Mouse (Mus musculus) midbrain, postnatal 0 days (tissue): ENCODE results near the gene Aatk. TPM values are rescaled to one million over a fixed set of nuclear protein-coding genes. Genes with fewer than 3 reads are reported as not detected.

Source experiments
- ATAC-seq: fragments of 200-750 bp; cut with Nextera tagmentation; 2 replicates; pipeline ENCODE4 v1.8.0; 2017; ENCODE audit warnings: moderate number of reproducible peaks, mild to moderate bottlenecking, moderate TSS enrichment, moderate library complexity; ENCODE audit not compliant: low FRiP score
- DNase-seq: peaks from one replicate; pipeline ENCODE4 v3.0.0-alpha.2; 2015; ENCODE audit warnings: low spot score
- H3K27ac ChIP-seq: fragments of 300-500 bp; sonication (generic); 2 replicates; pipeline ENCODE4 v1.5.1; 2014; ENCODE audit warnings: low read depth, mild to moderate bottlenecking, low read length, mixed read lengths
- H3K27me3 ChIP-seq: fragments of 300-500 bp; sonication (generic); 2 replicates; pipeline ENCODE4 v1.6.1; 2014; ENCODE audit warnings: low read length, control low read depth, mixed read lengths; ENCODE audit not compliant: insufficient read depth
- H3K36me3 ChIP-seq: fragments of 300-500 bp; sonication (generic); 2 replicates; pipeline ENCODE4 v1.6.1; 2014; ENCODE audit warnings: low read length, control low read depth, mixed read lengths; ENCODE audit not compliant: insufficient read depth
- H3K4me1 ChIP-seq: fragments of 300-500 bp; sonication (generic); 2 replicates; pipeline ENCODE4 v1.6.1; 2014; ENCODE audit warnings: mild to moderate bottlenecking, control low read depth, antibody characterized with exemption, low read length, mixed read lengths; ENCODE audit not compliant: insufficient read depth
- H3K4me2 ChIP-seq: fragments of 300-500 bp; sonication (generic); 2 replicates; pipeline ENCODE4 v1.6.1; 2014; ENCODE audit warnings: low read depth, mild to moderate bottlenecking, low read length, mixed read lengths; ENCODE audit not compliant: poor library complexity, severe bottlenecking
- H3K4me3 ChIP-seq: fragments of 300-500 bp; sonication (generic); 2 replicates; pipeline ENCODE4 v1.5.1; 2014; ENCODE audit warnings: low read depth, mild to moderate bottlenecking, low read length, moderate library complexity
- H3K9ac ChIP-seq: fragments of 300-500 bp; sonication (generic); replicated peaks from 2 replicates; pipeline ENCODE4 v1.6.1; 2014; ENCODE audit warnings: mild to moderate bottlenecking, low read length, moderate library complexity, mixed read lengths; ENCODE audit not compliant: poor library complexity, severe bottlenecking
- H3K9me3 ChIP-seq: fragments of 300-500 bp; sonication (generic); 2 replicates; pipeline ENCODE4 v1.6.1; 2016; ENCODE audit warnings: low read length, control low read depth
- CTCF ChIP-seq: IDR thresholded peaks from 2 replicates; pipeline ENCODE4 v1.5.1; 2016; ENCODE audit warnings: antibody characterized with exemption, mild to moderate bottlenecking
- WGBS: fragments of 180-500 bp; shearing (Covaris S2); extraction: QIAGEN DNeasy Blood & Tissue Kit; methylation state at CpG from one replicate; pipeline ENCODE4 v1.1.7; 2014; 5-methylcytosine and 5-hydroxymethylcytosine counted together
- polyA plus RNA-seq: library from polyadenylated mRNA; unstranded; fragments of >200 nt; fragmentation: Nextera tagmentation; extraction: Ambion mirVana; gene quantifications from 2 replicates; pipeline ENCODE4 v1.2.1, GENCODE M21; 2015
- total RNA-seq: library from RNA; depleted of rRNA; stranded (reverse); fragments of >200 nt; gene quantifications from 2 replicates; pipeline ENCODE4 v1.2.3, GENCODE M21; 2014

The Aatk gene
- total and polyA plus RNA-seq, 2 experiments from 2014 or later: 46.9 to 178 TPM

GRCm38 (mm10) chr11:119975739-119976501 is 71.0 kb downstream of the Aatk start:
- H3K4me1 ChIP-seq: no peaks in the 10 kb centered on the region
- ATAC-seq (no peak), DNase-seq (no peak)
- H3K27ac ChIP-seq: no peak overlapping the region
- no peaks in the 10 kb centered on the region for H3K27me3 ChIP-seq
- H3K36me3 ChIP-seq: no peaks in the 10 kb centered on the region
- no peak overlapping the region for H3K4me2 ChIP-seq
- 90% methylated on average over 8 of the region's 8 CpGs for WGBS
- no peaks in the 10 kb centered on the region for H3K9me3 ChIP-seq
- H3K4me3 ChIP-seq: no peak overlapping the region
- H3K9ac ChIP-seq: no peak overlapping the region
- no peak for TF ChIP-seq CTCF

DNA sequence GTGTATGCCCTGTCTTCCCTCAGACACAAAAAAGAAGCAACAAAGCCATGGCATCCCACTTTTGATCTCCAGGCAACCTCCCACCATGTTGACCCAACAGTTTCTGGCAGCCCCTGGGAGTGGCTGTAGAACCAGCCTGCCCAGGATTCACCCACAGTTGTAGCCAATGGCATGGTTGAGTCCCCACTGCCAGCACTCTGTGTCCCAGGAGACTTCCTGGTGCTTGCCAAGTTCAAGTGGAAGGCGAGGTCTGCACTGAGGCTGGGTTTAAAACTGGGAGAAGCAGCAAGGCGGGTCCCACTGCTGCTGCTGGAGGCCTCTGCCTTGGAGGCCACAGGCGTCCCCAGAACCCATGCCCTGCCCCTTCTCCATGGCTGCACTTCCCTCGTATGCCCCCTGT is 73.2 kb downstream of the Aatk start:
- peak; percentile 27 for DNase-seq
- TF ChIP-seq CTCF: no peak
- Histone ChIP-seq H3K9ac (no peak overlapping the region), H3K27me3 (no peaks in the 10 kb centered on the region), H3K27ac (no peak overlapping the region), H3K4me1 (peaks cover 14% of the 10 kb centered on the region), H3K4me3 (no peak overlapping the region), H3K9me3 (no peaks in the 10 kb centered on the region), H3K4me2 (no peak overlapping the region), H3K36me3 (no peaks in the 10 kb centered on the region)
- 76% methylated on average over 4 of the region's 4 CpGs for WGBS
- ATAC-seq: no peak

GRCm38 (mm10) chr11:119970021-119970851 is 76.7 kb downstream of the Aatk start:
- H3K27ac ChIP-seq: peak overlapping the region; percentile 62
- H3K36me3 ChIP-seq: no peaks in the 10 kb centered on the region
- H3K4me2 ChIP-seq: no peak overlapping the region
- no peaks in the 10 kb centered on the region for H3K27me3 ChIP-seq
- no peak overlapping the region for H3K4me3 ChIP-seq
- ATAC-seq (peak; percentile 57; the same call in 1 of the 2 replicates), DNase-seq (peak; percentile 88)
- WGBS: 19% methylated on average over 12 of the region's 12 CpGs
- no peak overlapping the region for H3K9ac ChIP-seq
- peaks cover 18% of the 10 kb centered on the region for H3K4me1 ChIP-seq
- no peaks in the 10 kb centered on the region for H3K9me3 ChIP-seq
- TF ChIP-seq CTCF: no peak

DNA sequence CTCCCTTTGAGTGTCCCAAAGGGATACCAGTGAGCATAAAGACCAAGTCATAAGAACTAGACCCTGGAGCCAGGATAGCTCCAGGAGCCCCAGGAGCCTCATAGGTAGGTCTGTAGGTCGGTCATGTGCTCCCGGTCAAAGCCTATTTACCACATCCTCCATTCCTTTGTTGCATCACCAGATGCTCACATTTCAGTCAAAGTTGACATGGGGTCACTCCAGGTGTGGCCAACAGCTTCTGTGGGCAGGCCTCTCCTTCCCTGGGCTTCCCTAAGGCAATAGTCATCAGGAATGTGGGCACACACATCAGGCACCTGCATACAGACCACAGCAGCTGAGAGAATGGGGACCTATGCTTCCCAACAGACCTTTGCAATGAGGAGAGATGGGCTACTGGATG is 79.1 kb downstream of the Aatk start:
- Histone ChIP-seq H3K4me3 (no peak overlapping the region), H3K4me1 (peaks cover 18% of the 10 kb centered on the region), H3K9ac (no peak overlapping the region), H3K9me3 (no peaks in the 10 kb centered on the region), H3K36me3 (no peaks in the 10 kb centered on the region), H3K27ac (no peak overlapping the region), H3K4me2 (no peak overlapping the region), H3K27me3 (no peaks in the 10 kb centered on the region)
- TF ChIP-seq CTCF: no peak
- WGBS: 91% methylated on average over 2 of the region's 2 CpGs
- no peak for DNase-seq
- ATAC-seq: no peak

- 61% methylated on average over 8 of the region's 8 CpGs for WGBS
- no peak overlapping the region for H3K4me2 ChIP-seq
- peaks cover 18% of the 10 kb centered on the region for H3K4me1 ChIP-seq
- ATAC-seq: no peak
- H3K9me3 ChIP-seq: no peaks in the 10 kb centered on the region
- no peak for TF ChIP-seq CTCF
- H3K36me3 ChIP-seq: no peaks in the 10 kb centered on the region
- no peak for DNase-seq
- no peaks in the 10 kb centered on the region for H3K27me3 ChIP-seq
- no peak overlapping the region for H3K9ac ChIP-seq
- no peak overlapping the region for H3K4me3 ChIP-seq
- H3K27ac ChIP-seq: no peak overlapping the region
Measured at GRCm38 (mm10) chr11:119967401-119967800, 79.6 kb downstream of the Aatk start.

DNA sequence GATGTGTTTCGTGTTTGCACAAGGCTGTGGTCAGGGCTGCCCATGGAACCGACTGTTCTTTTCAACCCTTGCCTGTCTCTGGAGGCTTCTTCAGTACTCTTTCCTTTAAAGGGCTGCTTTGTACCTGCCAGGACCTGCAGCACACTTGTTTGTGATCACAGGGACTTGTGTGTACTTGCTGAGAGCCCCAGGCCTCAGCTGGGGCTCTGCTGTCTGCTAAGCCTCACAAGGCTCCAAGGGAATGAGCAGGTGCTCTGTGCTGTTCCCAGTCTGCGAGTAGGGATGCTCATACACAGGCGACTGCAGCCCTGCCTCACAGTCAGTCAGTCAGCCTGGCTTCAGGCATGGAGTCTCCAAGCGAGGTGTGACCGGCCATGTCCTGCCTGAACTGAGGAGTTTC is 80.7 kb downstream of the Aatk start:
- no peak overlapping the region for H3K4me3 ChIP-seq
- ATAC-seq (no peak), DNase-seq (no peak)
- no peak overlapping the region for H3K4me2 ChIP-seq
- no peaks in the 10 kb centered on the region for H3K9me3 ChIP-seq
- no peak overlapping the region for H3K9ac ChIP-seq
- H3K27ac ChIP-seq: no peak overlapping the region
- 77% methylated on average over 6 of the region's 6 CpGs for WGBS
- H3K27me3 ChIP-seq: no peaks in the 10 kb centered on the region
- no peaks in the 10 kb centered on the region for H3K36me3 ChIP-seq
- peaks cover 18% of the 10 kb centered on the region for H3K4me1 ChIP-seq
- TF ChIP-seq CTCF: no peak
